Mouse (Mus musculus): ENCODE data around the gene Ctcfl.
"Not testable (repeated sequence)": the region's sequence is repeated elsewhere in the genome, so short reads cannot be mapped to it uniquely, and the experiment has no call there.

Gene Ctcfl

DNA sequence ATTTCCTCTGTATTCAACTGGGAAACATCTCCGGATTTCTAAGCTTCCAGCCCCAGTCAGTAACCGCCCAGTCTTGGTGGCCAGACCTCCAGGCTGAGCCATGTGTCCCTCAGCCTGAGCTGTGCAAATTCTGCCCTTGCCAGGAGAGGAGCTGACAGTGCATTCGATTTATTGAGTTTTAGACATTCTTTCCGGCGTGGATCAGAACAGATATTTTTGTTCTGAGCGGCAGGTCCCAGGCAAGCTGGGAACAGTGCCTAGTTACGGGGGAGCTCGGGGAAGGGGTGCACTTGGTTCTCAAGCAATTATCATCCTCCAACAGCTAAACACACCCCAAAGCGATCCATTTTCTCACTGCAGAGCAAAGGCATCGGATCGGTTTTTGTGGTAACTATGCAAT lies 24.3 kb upstream of the Ctcfl start:
- DNase-seq (ENCODE audit: low spot score): no peak

DNA sequence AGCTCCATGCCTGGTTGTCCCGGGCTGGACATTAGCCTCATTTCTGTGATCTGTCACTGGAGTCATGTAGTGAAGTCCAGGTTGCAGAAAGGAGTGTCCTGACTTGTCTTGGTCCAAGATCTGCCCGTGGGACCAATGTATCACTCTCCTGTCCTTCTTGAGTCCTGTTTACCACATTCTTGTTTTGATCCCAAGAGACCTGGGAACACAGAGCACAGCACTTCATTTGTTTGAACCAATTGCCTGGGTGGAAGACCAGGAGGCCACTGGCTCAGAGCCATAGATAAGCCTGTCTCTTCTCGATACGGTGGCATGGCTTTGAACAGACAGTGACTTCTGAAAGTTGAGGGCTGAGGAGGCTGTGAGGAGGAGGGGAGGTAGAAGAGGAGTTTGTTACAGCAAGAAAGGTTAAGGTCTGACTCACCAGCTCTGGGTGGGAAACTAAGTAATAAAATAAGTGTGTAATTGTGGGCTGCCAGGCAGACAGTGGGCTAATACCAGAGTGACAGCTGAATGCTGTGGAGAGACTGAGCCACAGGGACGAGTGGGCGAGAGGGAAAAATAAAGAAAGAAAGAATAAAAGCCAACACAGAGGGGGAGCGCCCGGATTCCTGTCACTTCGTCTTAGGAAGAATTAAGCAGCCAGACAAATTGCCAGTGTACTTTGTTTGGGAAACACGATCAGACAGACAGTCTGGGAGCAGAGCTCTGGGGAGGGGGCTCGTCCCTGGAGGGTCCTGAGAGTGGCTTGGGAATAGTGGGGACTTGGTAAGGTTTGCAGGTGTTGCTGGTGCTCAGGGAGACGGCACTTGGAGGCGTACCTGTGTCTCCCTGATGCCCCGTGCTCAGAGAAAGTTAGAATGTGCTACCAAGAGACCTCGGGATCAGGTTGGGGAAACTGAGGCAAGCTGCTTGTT lies 19.3 kb upstream of the Ctcfl start:
- no peak for DNase-seq (ENCODE audit: low spot score)

DNA sequence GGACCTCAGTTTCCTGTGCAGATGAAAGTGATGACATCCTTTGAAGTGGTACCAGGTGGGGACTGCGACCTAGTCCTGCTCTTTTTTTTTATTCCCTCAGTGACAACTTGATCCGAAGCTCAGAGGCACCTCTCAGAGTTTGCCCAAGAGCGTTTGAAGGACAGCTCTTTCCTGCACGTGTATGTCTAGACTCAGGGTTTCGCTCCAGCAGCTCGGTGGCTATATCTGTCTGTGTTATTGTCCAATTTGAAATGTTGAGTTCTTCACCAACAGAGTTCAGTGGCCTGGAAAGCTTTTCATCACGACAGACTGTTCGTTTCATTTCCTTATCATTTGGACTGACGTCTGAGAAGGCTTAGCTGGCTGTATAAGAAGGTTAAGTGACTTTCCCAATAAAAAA lies 15.4 kb upstream of the Ctcfl start:
- no peak for DNase-seq (ENCODE audit: low spot score)

DNA sequence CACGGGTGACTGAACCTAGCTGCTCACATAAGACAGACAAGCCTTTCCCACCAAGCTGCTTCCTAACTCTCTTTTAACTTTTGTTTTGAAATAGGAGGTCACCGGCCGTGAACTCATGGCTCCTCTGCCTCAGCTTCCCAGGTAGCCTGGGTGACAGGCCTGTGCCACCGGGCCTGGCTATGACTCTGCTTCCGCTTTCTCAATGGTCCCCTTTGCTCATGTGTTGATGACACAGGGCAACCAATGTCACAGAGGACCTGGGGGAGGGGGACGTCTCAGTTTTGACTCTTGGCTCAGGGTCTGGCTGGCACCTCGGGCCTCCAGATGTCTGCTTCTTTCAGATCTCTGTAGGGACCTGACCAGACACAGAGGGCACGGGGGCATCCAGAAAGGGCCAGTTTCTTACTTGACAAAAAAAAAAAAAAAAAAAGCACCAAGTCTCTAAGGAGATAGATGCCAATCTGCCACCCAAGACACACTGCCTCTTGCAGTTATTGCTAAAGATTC lies 13.5 kb upstream of the Ctcfl start:
- DNase-seq (ENCODE audit: low spot score): no peak

DNA sequence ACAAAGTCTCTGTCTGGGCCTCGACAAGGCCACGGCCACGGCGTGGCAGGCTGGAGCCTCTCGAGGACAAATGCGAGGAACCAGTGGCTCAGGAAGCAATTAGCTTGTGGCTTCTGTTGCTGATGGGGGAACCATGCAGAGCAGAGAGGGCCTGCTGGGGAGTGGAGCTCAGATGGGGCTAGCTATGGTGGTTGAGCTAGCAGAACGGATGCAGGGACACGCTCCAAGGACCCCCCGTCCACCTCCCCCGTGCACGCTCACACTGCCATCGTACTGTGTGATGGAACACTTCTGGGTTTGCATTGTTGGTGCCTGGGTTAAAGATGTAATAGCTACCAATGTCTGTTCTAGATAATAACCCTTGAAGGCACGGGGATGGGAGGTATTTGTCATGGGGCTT lies 12.9 kb upstream of the Ctcfl start:
- DNase-seq (ENCODE audit: low spot score): no peak

DNA sequence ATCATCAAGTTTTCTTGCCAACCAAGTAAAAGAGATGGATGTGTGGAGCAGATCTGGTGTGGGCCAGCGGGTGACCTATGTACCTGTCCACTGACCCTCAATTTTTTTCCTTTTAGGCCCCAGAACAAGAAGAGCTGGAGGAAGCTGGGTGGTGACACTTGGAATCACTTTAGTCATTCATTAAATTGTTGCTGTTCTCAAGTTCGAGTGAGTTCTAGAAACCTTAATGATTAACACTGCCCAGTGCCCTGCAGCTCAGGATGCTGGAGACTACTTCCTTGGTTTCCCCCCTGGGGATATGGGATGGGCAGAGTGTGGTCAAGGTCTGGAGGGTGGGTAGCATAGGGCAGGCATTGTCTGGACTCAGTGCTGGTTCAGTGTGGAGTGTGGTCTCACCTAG lies 9.8 kb upstream of the Ctcfl start:
- no peak for DNase-seq (ENCODE audit: low spot score)

DNA sequence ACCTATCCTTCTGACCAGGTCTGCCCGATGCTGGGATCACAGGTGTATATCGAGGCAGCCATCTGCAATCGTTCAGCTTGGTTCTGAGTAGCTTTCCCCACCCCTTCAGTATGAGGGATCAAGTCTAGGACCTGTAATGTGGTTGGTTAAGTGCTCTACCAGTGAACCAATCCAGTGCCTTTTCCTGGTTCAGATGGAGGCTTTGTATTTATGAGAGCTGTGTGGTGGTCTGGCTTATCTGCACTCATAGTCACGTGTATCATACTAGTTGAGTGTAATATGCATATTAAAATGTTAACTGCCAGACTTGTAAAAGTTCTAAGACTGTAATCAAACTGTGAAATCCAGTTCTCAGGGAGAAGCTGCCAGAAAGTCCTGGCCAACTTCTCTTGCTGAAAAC lies 7.1 kb upstream of the Ctcfl start:
- no peak for DNase-seq (ENCODE audit: low spot score)

DNA sequence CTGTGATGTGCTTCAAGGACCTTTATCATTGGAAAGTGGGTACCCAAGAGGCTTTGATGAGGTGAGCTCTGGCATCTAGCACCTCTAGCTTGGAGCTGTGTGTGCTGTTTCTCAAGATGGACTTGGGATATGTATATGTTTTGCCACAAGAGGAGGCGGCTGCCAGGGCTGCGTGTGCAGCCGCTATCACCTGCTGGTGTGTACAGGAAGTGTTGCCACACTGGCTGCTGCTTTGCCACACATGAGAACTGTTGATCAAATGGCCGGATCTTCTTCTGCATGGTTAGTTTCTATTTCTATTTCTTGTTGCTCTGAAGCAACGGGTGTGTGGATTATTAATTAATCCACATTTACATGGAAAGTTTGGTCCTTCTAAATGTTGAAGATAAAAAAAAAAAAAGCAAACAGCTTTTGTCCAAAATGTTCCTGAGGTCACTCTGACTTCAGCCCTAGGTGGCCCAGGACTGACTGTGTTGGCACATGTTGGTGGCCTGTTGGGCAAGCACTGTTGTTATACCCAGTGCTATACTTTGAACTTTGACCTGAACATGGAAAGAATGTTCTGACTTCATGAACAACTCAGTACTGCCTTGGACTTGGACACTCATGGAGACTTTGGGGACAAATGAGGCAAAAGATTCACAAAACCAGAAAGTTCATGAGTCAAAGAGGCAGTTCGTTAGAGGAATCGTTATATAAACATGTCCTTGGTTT lies 4.9 kb upstream of the Ctcfl start:
- no peak for DNase-seq (ENCODE audit: low spot score)

DNA sequence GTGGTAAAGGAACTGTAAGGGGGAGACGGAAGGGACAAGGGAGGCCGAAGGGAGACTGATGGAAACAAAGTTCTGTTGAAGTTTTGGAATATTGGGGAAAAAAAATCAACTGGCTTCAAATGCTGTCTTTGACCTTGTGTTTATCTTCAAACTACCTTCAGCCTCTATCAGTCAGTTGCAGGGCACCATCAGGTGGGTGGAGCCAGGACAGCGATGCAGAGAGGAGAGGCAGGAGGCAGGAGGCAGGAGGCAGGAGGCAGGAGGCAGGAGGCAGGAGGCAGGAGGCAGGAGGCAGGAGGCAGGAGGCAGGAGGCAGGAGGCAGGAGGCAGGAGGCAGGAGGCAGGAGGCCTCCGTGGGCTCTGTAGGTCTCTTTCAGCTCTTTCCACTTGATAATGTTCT lies 792 bp upstream of the Ctcfl start:
- DNase-seq (ENCODE audit: low spot score): not testable (repeated sequence)

DNA sequence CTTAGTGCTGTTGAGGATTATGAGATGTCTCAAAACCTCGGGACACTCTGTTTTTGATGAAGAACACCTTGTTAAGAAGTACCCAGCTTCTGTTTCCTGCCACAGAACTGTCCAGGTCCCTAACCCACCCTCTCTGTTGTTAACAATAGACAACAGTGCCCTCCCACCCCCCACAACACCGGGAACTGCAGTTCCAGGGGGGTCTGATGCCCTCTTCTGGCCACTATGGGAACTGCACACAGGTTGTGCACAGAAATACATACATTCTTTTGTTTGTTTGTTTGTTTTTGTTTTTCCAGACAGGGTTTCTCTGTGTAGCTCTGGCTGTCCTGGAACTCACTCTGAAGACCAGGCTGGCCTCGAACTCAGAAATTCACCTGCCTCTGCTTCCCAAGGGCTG lies 5.5 kb downstream of the Ctcfl start:
- not testable (repeated sequence) for DNase-seq (ENCODE audit: low spot score)

DNA sequence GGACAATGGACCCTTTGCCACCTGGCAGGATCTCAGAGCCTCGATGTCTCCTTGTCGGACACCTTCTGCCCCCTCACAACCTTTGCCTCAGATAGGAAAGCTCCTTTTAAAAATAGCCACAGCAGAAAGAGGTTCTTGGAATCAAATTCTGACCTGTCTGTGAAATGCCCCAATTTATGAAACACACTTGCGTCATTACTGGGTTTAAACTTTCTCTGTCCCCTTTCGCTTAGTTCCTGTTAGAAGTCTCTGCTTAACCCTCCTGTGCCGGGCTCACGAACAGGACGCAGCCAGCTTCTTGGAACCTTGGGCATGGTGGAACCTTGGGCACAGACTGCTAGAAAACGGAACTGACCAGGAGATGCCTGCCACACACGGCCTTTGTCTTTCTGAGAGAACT lies 8.8 kb downstream of the Ctcfl start:
- DNase-seq (ENCODE audit: low spot score): no peak

DNA sequence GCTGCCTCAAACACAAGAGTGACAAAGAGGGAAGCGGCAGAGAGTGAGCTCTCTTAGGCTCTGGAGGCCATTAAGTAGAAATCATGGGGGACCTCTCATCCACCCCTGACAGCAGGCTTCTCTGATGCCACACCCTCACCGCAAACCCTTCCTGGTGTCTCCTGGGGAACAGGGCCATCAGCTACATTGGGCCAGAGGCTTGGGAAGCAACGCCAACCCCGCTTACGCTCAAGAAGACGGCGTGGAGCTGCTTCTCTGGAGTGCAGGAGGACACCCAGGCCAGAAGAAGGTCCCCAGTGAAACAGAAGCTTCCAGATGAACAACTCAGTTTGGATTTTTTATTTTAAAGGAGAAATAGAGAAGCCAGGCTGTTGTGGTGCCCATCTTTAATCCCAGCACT lies 9.8 kb downstream of the Ctcfl start:
- DNase-seq (ENCODE audit: low spot score): no peak

DNA sequence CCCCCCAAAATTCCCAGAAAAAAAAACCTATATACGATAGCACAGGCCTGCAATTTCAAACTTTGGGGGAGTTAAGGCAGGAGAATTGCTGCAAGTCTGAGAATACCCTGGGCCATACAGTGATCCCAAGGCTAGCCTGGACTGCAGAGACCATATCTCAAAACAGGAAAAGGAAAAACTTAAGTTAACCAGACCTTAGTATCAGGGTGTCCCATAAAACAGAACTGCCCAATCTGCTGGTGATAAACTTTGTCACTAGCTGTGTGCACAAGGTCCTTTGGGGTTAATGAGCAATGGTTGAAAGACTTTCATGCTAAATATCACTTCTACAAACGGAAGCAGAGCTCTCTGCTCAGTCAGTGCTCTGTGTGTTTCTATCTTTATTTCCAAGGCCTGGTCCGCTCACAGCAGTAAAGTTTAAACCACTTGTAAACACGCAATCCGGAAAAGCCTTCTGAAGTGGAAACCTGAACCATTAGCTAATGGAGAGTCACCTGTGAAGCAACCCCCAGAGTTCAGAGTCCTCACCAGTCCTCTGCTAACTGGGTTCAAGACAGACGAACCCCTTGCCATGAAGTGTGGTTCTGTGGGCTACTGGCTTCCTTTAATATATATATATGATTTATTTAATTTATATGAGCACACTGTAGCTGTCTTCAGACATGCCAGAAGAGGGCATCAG lies 10.7 kb downstream of the Ctcfl start:
- DNase-seq (ENCODE audit: low spot score): no peak

DNA sequence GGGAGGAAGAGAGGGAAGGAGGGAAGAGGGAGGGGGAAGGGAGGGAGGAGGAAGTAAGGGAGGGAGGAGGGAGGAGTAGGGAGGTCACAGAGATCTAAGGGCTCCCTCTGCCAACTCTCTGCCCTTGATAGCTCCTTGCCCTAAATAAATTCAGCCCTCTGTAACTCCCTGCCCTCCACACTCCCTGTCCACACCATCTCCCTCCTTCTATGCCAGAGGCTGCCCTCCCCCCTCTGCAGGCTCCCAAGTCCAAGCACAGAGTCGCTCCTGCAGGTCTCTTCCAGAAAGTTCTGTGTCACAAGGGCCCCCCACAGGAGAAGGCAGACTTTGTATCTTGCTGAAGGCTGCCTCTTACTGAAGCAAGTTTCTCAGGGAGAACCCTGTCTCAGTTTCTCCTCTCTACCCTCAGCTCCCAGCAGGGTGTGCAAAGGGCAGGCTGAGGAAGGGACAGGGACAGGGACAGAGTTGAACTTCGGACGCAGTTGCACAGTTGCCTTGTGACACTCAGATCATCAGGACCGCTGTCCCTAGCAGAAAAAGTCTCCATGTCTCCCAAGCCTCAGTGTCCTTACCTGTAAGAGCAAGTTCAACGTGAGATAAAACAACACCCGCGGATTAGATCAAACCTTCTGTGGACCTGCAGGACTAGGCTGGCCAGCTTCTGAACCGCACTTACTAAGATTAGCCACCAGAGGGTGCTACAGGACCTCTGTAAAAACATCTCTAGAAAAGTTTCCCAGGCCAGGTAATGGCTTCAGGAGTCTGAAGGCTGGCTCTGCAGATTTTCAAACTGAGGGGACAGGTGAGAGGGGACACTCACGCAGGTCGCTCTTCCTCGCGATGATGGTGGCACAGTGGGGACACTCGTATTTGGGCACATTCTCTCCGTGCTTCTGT lies 12.2 kb downstream of the Ctcfl start:
- DNase-seq (ENCODE audit: low spot score): peak; percentile 60

DNA sequence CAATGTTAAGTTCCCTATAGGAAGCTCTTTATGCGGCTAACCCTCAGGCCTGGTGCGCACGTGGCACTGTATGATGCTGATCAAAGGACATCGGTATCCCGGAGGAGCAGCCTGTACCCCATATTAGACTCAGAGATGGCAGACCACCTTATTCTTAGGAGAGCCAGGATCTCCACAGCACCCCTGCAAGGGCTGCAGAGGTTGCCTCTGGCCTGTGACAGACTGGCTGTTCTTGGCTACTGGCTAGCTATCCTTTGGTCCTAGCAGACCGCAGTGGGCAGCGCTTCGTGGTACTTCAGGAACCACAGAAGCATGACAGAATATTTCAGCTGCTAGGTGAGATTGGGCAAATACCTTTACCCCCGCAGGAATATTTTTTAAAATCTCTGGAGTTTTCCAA lies 12.9 kb downstream of the Ctcfl start:
- no peak for DNase-seq (ENCODE audit: low spot score)

DNA sequence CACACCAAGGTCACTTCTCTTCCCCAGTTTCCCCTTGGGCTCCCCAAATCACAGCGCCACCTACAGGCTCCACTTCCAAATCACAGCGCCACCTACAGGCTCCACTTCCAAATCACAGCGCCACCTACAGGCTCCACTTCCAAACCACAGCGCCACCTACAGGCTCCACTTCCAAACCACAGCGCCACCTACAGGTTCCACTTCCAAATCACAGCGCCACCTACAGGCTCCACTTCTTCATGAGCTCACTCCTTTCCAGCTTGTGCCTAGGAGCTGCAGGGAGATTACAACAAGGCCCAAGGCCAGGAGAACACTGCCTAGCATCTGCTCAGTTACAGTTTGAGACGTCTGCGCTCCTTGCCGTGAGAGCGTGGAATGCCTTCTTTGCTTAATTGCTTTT lies 22.0 kb downstream of the Ctcfl start:
- DNase-seq (ENCODE audit: low spot score): not testable (repeated sequence)

DNA sequence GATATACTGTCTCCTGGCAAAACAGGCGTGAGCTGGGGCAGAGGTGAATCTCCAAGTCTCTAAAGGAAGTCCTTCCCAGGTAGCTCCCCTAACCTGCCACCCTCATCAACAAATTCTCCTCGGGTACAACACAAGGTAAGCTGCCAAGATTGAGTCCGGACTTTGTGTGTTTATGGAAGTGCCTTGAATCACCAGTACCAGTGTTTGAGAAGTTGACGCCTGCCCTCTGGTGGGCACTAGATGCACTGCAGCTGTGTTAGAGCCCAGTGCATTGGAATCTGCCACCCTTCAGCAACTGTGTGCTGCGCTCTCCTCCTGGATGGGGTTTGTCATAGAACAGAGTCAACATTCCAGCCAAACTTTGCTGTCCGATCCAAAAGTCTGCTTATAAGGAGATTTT lies 29.9 kb downstream of the Ctcfl start:
- DNase-seq (ENCODE audit: low spot score): peak; percentile 82

DNA sequence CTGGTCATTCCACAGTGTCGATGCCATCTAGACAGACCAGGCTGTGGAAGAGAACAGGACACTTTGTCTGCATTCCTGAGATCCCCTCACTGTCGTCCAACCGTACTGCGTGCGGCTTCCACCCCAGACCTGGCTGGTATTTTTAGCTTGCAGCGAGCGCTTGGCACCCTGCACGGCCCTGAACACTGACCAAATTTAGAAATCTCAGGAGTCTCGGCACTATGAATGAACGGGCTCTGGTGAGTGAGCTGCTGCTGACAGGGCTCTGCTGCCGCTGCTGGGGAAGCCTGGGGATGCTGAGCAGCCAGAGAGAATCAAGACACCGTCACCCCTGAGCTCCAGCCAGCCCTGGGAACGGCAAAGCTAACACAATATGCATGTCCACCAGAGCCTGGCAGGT lies 31.9 kb downstream of the Ctcfl start:
- no peak for DNase-seq (ENCODE audit: low spot score)

DNA sequence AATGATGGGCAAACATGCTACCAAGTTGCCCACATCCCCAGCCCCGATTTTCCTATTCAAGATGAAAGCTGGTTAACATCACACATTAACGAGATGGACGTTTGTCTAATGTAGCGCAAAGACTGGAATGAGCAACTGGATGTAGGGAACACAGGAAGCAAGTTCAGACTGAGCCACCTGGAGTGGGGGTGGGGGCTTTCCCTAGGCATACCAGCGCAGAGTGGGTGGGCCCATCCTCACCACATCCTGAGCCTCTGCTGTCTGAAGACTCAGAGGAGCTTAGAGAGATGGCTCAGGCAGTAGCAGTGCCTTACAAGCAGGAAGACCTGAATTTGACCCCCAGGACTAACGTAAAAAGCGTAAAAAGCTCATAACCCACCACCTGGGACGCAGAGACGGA lies 33.6 kb downstream of the Ctcfl start:
- DNase-seq (ENCODE audit: low spot score): no peak

DNA sequence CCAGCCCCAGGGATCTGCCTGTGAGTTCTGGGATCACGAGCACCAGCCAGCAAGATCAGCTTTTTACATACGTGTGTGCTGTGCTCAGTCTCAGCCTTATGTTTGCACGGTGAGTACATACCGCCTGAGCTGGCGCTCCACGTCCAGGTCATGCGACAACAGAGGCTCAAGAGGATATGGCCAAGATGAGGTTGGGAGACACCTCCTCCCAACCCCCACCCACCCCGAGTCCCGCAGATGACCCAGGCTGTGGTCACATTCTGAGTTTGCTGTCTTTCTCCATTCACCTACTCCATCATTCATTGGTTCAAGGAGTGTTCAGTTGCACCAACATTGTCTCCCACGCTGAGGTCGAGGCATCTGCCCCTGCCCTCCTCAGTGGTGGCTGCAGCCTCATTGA lies 34.5 kb downstream of the Ctcfl start:
- DNase-seq (ENCODE audit: low spot score): no peak

DNA sequence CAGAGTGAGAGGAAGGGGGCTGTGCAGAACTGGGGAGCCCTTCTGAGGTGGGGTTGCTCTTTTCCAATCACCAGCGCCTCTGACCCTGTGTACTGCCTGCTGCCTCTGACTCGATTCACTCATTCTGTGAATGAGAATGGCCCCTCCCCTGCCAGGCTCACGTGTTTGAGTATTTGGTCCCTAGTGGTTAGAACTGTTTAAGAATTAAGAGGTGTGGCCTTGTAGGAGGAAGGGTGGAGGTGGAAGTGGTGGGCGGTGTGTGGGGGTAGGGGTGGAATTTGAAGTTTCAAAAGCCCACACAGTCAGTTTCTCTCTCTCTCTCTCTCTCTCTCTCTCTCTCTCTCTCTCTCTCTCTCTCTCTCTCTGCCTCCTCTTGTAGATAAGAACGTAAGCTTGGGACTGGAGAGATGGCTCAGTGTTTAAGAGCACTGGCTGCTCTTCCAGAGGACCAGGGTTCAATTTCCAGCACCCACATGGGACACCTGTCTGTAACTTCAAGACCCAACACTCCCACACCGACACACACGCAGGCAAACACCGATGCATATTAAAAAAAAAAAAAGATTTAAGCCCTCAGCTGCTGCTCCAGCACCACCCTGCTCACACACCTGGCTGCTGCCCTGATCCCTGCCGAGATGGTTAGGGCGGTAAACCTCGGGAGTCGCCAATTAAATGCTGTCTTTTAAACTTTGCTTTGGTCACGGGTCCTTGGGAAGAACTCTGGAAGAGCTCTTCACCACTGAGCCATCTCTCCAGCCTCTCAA lies 35.4 kb downstream of the Ctcfl start:
- DNase-seq (ENCODE audit: low spot score): peak; percentile 74

Data from lung, postnatal 25 days (tissue).